Mouse (Mus musculus): ENCODE data around the gene Phlda3. TPM values are rescaled to one million over a fixed set of nuclear protein-coding genes. Genes with fewer than 3 reads are reported as not detected.

Gene Phlda3
- polyA plus RNA-seq, 1 experiment from 2014 or later = 104 TPM

DNA sequence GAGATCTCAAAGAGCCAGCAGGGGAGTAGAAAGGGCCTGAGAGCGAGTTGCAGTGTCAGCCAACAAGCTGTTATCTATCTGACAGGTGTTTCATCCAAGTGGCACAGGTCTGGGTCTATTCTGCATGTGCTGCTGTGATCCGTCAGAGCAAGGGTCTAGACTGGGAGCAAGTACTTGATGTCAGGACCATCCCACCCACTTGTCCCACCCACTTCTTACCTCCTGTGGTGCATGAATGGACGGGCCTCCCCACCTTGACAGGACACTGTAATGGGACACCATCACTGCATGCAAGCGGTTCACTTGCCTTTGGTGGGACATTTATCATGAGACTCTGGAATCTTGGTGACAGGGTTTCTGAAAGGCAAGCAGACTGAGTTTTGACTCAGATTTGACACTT, 36.1 kb upstream of the Phlda3 start:
- ChIA-PET POLR2A (interaction anchor here (0.9 to 1.3 kb wide), 6 partner anchors 9 to 91 kb away, joined by 3 to 6 read pairs (median 5); no protein-coding TSS in a partner anchor), CTCF (interaction anchor here (1.2 to 4.8 kb wide), 5 partner anchors 9 to 57 kb away, joined by 3 to 22 read pairs (median 4); no protein-coding TSS in a partner anchor)
- TF ChIP-seq CTCF (IDR thresholded peaks at IDR 0.05) = no peak
- in situ Hi-C loops (cut with MboI; ENCODE audit: low pct_unique_long_range_greater_than_20kb) = no loop called here
- no peak for ATAC-seq
- H3K27me3 ChIP-seq = no peaks in the 10 kb centered on the region
- no peak for DNase-seq (ENCODE audit: low read depth, low spot score)

DNA sequence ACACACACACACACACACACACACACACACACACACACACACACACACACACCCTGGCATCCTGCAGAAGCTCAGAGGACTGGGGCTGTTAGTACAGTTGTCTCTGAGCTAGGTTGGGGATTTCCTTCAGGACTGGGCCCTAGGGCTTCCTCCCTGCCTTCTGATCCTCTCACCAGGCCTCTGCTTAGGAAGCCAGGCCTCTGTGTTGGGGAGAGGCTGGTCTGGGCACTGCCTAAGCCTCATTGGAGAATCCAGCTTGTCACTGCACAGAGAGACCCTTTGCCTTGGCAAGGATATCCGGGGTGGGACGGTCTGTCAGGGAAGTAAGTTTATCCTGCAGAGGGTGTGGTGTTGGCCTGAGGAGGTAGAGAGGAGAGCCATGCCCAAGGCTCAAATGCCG, 35.6 kb upstream of the Phlda3 start:
- TF ChIP-seq CTCF (IDR thresholded peaks at IDR 0.05) = no peak
- no peak for ATAC-seq
- ChIA-PET CTCF (interaction anchor here (1.2 to 1.3 kb wide), 3 partner anchors 8 to 51 kb away, joined by 3 to 4 read pairs (median 3); no protein-coding TSS in a partner anchor), POLR2A (interaction anchor here (0.5 to 1.2 kb wide), 5 partner anchors 8 to 336 kb away, joined by 3 to 6 read pairs (median 5); no protein-coding TSS in a partner anchor)
- in situ Hi-C loops (cut with MboI; ENCODE audit: low pct_unique_long_range_greater_than_20kb) = no loop called here
- no peak for DNase-seq (ENCODE audit: low read depth, low spot score)
- H3K27me3 ChIP-seq = no peaks in the 10 kb centered on the region

- no peaks in the 10 kb centered on the region for H3K27me3 ChIP-seq
- ATAC-seq (no peak), DNase-seq (ENCODE audit: low read depth, low spot score) (no peak)
- POLR2A ChIA-PET = no interaction called here
- in situ Hi-C loops (cut with MboI; ENCODE audit: low pct_unique_long_range_greater_than_20kb) = no loop called here
- CTCF ChIA-PET = interaction anchor here (1.1 to 3.0 kb wide), 4 partner anchors 10 to 21 kb away, joined by 3 to 14 read pairs (median 4); no protein-coding TSS in a partner anchor
- no peak for TF ChIP-seq CTCF (IDR thresholded peaks at IDR 0.05)
Observed at GRCm38 (mm10) chr1:135731393-135731792, 34.5 kb upstream of the Phlda3 start.

GRCm38 (mm10) chr1:135731897-135732684, 33.8 kb upstream of the Phlda3 start:
- no peaks in the 10 kb centered on the region for H3K27me3 ChIP-seq
- DNase-seq (ENCODE audit: low read depth, low spot score) (peak; percentile 65), ATAC-seq (peak; percentile 32)
- CTCF ChIA-PET = interaction anchor here (1.1 to 3.0 kb wide), 5 partner anchors 9 to 21 kb away, joined by 3 to 14 read pairs (median 3); no protein-coding TSS in a partner anchor
- in situ Hi-C loops (cut with MboI; ENCODE audit: low pct_unique_long_range_greater_than_20kb) = no loop called here
- TF ChIP-seq CTCF (IDR thresholded peaks at IDR 0.05) = no peak
- POLR2A ChIA-PET = interaction anchor here (0.6 kb wide), 1 partner anchor 607 kb away, joined by 5 read pairs; no protein-coding TSS in a partner anchor

DNA sequence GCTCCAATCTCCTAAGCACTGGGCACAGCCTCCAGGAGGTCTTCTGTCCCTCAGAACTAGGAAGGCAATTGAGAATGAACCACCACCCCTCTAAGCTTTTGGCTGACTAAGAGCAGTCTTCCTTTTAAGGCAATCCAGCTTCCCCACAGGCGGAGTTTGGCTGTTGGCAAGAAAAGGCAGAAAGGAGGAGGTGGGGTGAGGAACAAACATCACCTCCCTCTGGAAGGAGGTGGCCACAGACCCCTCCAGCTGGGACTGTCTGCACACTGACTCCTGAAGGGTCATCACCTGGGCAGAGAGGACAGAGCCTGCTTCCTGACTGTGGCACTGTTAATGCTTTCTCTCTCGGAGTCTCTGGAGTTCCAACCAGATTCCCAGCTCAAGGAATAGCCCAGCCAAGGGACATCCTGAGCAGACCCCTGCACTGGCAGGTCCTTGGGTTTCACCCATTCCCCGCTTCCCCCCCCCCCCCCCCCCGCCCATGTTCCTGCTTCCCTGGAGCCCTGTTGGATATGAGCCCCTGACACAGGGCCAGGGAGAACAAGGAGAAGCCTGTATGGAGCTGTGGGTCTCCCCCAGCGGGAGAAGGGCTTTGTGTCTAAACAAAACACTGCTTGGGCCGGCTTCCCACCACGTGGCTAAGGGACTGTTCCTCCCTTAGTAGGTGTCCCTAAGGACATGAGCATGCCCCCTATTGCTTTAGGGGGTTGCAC, 31.5 kb upstream of the Phlda3 start:
- in situ Hi-C loops (cut with MboI; ENCODE audit: low pct_unique_long_range_greater_than_20kb) = no loop called here
- TF ChIP-seq CTCF (IDR thresholded peaks at IDR 0.05) = no peak
- ChIA-PET POLR2A (interaction anchor here (0.6 to 1.1 kb wide), 2 partner anchors 18 to 47 kb away, joined by 3 read pairs; no protein-coding TSS in a partner anchor), CTCF (interaction anchor here (0.8 to 3.0 kb wide), 4 partner anchors 9 to 55 kb away, joined by 3 to 14 read pairs (median 4); no protein-coding TSS in a partner anchor)
- no peak for ATAC-seq
- DNase-seq (ENCODE audit: low read depth, low spot score) = no peak
- H3K27me3 ChIP-seq = no peaks in the 10 kb centered on the region

DNA sequence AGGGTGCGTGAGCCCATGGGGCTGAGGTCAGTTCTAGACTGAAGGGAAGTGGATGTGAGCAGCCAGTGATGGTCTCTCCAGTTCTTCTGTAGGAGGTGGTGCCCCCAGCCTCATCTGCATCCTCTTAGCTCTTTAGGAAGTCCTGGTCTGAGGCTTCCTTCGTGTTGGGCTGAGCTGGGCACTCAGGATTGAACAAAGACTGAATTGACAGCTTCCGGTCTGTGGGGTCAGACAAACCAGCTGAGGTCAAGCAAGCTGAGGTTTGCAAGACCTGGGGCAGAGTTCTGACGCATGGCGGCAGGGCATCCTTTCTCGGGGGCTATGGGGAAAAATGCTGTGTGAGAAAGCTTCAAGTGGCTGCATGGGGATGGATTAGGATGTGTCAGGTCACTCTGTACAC, 30.5 kb upstream of the Phlda3 start:
- POLR2A ChIA-PET = no interaction called here
- TF ChIP-seq CTCF (IDR thresholded peaks at IDR 0.05) = no peak
- DNase-seq (ENCODE audit: low read depth, low spot score) (no peak), ATAC-seq (no peak)
- CTCF ChIA-PET = interaction anchor here (0.6 to 2.0 kb wide), 4 partner anchors 16 to 93 kb away, joined by 3 to 10 read pairs (median 5); partner anchors contain the start of gene Csrp1
- no peaks in the 10 kb centered on the region for H3K27me3 ChIP-seq
- in situ Hi-C loops (cut with MboI; ENCODE audit: low pct_unique_long_range_greater_than_20kb) = no loop called here

DNA sequence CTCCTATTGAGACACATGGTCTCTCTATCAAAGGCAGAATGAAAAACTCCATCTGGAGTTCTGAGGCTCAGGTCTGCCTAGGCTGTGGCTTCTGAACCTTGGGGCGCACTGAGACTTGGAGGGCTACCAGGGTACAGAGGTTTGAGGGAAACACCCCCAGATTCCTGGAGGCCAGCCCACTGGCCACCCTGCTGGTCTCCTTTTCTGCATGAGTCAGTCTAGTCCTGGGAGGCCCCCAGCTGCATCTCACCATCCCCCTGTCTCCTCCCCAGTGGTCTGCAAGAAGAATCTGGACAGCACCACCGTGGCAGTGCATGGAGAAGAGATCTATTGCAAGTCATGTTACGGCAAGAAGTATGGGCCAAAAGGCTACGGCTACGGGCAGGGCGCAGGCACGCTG, 20.9 kb upstream of the Phlda3 start:
- ChIA-PET POLR2A (interaction anchor here (0.9 kb wide), 1 partner anchor 16 kb away, joined by 5 read pairs; no protein-coding TSS in a partner anchor), CTCF (interaction anchor here (0.6 to 1.9 kb wide), 4 partner anchors 15 to 45 kb away, joined by 3 to 5 read pairs (median 4); partner anchors contain the start of gene Csrp1)
- in situ Hi-C loops (cut with MboI; ENCODE audit: low pct_unique_long_range_greater_than_20kb) = no loop called here
- no peak for DNase-seq (ENCODE audit: low read depth, low spot score)
- no peak for TF ChIP-seq CTCF (IDR thresholded peaks at IDR 0.05)
- H3K27me3 ChIP-seq = no peaks in the 10 kb centered on the region
- ATAC-seq = no peak

GRCm38 (mm10) chr1:135746248-135746647, 19.7 kb upstream of the Phlda3 start:
- DNase-seq (ENCODE audit: low read depth, low spot score) (no peak), ATAC-seq (no peak)
- no peak for TF ChIP-seq CTCF (IDR thresholded peaks at IDR 0.05)
- POLR2A ChIA-PET = no interaction called here
- in situ Hi-C loops (cut with MboI; ENCODE audit: low pct_unique_long_range_greater_than_20kb) = no loop called here
- no peaks in the 10 kb centered on the region for H3K27me3 ChIP-seq
- CTCF ChIA-PET = no interaction called here

DNA sequence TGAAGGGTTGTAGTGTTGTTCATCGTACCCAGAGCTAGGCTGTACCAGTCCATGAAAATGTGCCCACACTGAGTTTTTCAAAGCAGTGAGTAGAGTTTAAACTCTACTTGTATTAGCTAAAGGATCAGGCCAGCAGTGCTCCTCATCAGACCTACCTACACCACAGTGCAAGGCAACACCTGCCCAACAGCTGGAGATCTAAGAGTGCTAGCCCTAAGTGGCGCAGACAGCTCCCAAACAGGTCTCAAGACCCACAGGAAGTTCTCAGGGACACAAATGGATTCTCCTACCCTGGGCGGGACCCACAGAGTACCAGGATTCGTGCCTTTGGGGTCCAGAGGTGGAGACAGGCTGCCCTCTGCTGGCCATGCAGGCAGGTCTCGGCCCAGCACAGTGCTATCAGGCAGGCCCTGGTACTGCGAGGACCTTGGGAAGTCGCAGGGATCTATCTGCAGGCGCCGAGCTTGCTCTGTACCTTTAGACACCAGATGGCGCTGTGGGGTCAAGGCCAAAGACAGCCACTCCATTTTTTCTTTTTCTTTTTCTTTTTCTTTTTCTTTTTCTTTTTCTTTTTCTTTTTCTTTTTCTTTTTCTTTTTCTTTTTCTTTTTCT, 13.1 kb upstream of the Phlda3 start:
- in situ Hi-C loops (cut with MboI; ENCODE audit: low pct_unique_long_range_greater_than_20kb) = loop anchor here (5.0 kb wide), 2 partner anchors 34 to 36 kb away; no protein-coding TSS in a partner anchor
- no peaks in the 10 kb centered on the region for H3K27me3 ChIP-seq
- POLR2A ChIA-PET = interaction anchor here (0.7 to 1.2 kb wide), 8 partner anchors 19 to 35 kb away, joined by 3 to 6 read pairs (median 4); partner anchors contain the start of gene Tnni1
- peak; percentile 87 for ATAC-seq
- CTCF ChIA-PET = interaction anchor here (0.7 to 11.5 kb wide), 24 partner anchors 9 to 205 kb away, joined by 3 to 218 read pairs (median 4); partner anchors contain the start of genes Csrp1, Phlda3 and Tnni1
- no peak for DNase-seq (ENCODE audit: low read depth, low spot score)
- TF ChIP-seq CTCF (IDR thresholded peaks at IDR 0.05) = peak; percentile 100
